Mouse (Mus musculus): ENCODE data around the gene Dennd2a.

- TF ChIP-seq POLR2A (IDR thresholded peaks at IDR 0.05; ENCODE audit: borderline replicate concordance, extremely low read depth, insufficient read depth, insufficient read length, poor library complexity, severe bottlenecking) (no peak), CTCF (IDR thresholded peaks at IDR 0.05; ENCODE audit: borderline replicate concordance, extremely low read depth, insufficient read depth, insufficient read length) (no peak)
These were observed 23.6 kb upstream of the Dennd2a start for GRCm38 (mm10) chr6:39581087-39581784.

All from brain, embryonic 14.5 days (tissue).